Mouse (Mus musculus) ZHBTc4 (cell line): ENCODE results near the gene Sertad2.

ENCODE experiments used
- DNase-seq: peaks from one replicate; pipeline ENCODE4 v3.0.0-alpha.2; 2011; ENCODE audit warnings: low read depth, low spot score

Sertad2 gene

GRCm38 (mm10) chr11:20680781-20681180, 137.7 kb downstream of the Sertad2 start:
- DNase-seq: no peak

- no peak for DNase-seq
These were observed 138.6 kb downstream of the Sertad2 start for GRCm38 (mm10) chr11:20681679-20682078.

GRCm38 (mm10) chr11:20691000-20691399, 147.9 kb downstream of the Sertad2 start:
- DNase-seq: peak; percentile 85
